Mouse (Mus musculus) lung, postnatal 0 days (tissue): ENCODE measurements around the gene Oas1g.

Experiments
- CTCF ChIP-seq: IDR thresholded peaks from 2 replicates; pipeline ENCODE4 v1.5.1; 2016; ENCODE audit warnings: antibody characterized with exemption, mild to moderate bottlenecking
- EP300 ChIP-seq: IDR thresholded peaks from 2 replicates; pipeline ENCODE4 v1.6.1; 2016; ENCODE audit warnings: antibody characterized with exemption, mild to moderate bottlenecking, control low read depth

GRCm38 (mm10) chr5:120871469-120871868 lies 15.9 kb downstream of the Oas1g start:
- no peak for TF ChIP-seq CTCF
- TF ChIP-seq EP300 = no peak
